Mouse (Mus musculus) intestine, embryonic 16.5 days (tissue): ENCODE results near the gene Ptprn2. TPM values are rescaled to one million over a fixed set of nuclear protein-coding genes. Genes with fewer than 3 reads are reported as not detected.

Experiments used
- ATAC-seq: fragments of 200-750 bp; cut with Nextera tagmentation; 2 replicates; pipeline ENCODE4 v1.8.0; 2017; ENCODE audit warnings: moderate TSS enrichment, moderate library complexity
- H3K27ac ChIP-seq: fragments of 300-500 bp; sonication (generic); 2 replicates; pipeline ENCODE4 v1.5.1; 2014; ENCODE audit warnings: mild to moderate bottlenecking, low read length
- H3K27me3 ChIP-seq: fragments of 300-500 bp; sonication (generic); replicated peaks from 2 replicates; pipeline ENCODE4 v1.6.1; 2014; ENCODE audit warnings: low read length, control low read depth, mixed read lengths; ENCODE audit not compliant: control insufficient read depth, insufficient read depth
- H3K36me3 ChIP-seq: fragments of 300-500 bp; sonication (generic); 2 replicates; pipeline ENCODE4 v1.6.1; 2014; ENCODE audit warnings: low read length, control low read depth; ENCODE audit not compliant: control insufficient read depth, insufficient read depth
- H3K4me1 ChIP-seq: fragments of 300-500 bp; sonication (generic); 2 replicates; pipeline ENCODE4 v1.6.1; 2014; ENCODE audit warnings: low read length, control low read depth, mixed read lengths; ENCODE audit not compliant: control insufficient read depth, insufficient read depth
- H3K4me2 ChIP-seq: fragments of 300-500 bp; sonication (generic); 2 replicates; pipeline ENCODE4 v1.6.1; 2014; ENCODE audit warnings: low read depth, low read length, control low read depth
- H3K4me3 ChIP-seq: fragments of 300-500 bp; sonication (generic); 2 replicates; pipeline ENCODE4 v1.5.1; 2014; ENCODE audit warnings: mild to moderate bottlenecking, low read length
- H3K9ac ChIP-seq: fragments of 300-500 bp; sonication (generic); 2 replicates; pipeline ENCODE4 v1.6.1; 2014; ENCODE audit warnings: low read depth, low read length
- H3K9me3 ChIP-seq: fragments of 300-500 bp; sonication (generic); 2 replicates; pipeline ENCODE4 v1.6.1; 2016; ENCODE audit warnings: low read length, control low read depth; ENCODE audit not compliant: control insufficient read depth
- WGBS: fragments of 180-500 bp; shearing (Covaris S2); extraction: QIAGEN DNeasy Blood & Tissue Kit; methylation state at CpG from one replicate; pipeline ENCODE4 v1.1.7; 2014; 5-methylcytosine and 5-hydroxymethylcytosine counted together
- polyA plus RNA-seq: library from polyadenylated mRNA; unstranded; fragments of >200 nt; fragmentation: Nextera tagmentation; extraction: Ambion mirVana; gene quantifications from 2 replicates; pipeline ENCODE4 v1.2.1, GENCODE M21; 2015

Gene Ptprn2
- polyA plus RNA-seq, 1 experiment from 2014 or later, result 1.8 TPM

- Histone ChIP-seq H3K36me3 (no peaks in the 10 kb centered on the region), H3K4me2 (no peak overlapping the region), H3K4me3 (no peak overlapping the region), H3K9ac (no peak overlapping the region), H3K27me3 (no peaks in the 10 kb centered on the region), H3K9me3 (no peaks in the 10 kb centered on the region), H3K27ac (no peak overlapping the region), H3K4me1 (no peaks in the 10 kb centered on the region)
- no peak for ATAC-seq
- WGBS, result 39% methylated on average over 16 of the region's 16 CpGs
These were observed 621.7 kb downstream of the Ptprn2 start for GRCm38 (mm10) chr12:117107143-117107616.

GRCm38 (mm10) chr12:117115254-117115865 is 629.8 kb downstream of the Ptprn2 start:
- 69% methylated on average over 10 of the region's 10 CpGs for WGBS
- Histone ChIP-seq H3K4me2 (no peak overlapping the region), H3K9ac (no peak overlapping the region), H3K4me1 (no peaks in the 10 kb centered on the region), H3K4me3 (no peak overlapping the region), H3K27me3 (no peaks in the 10 kb centered on the region), H3K36me3 (no peaks in the 10 kb centered on the region), H3K9me3 (no peaks in the 10 kb centered on the region), H3K27ac (no peak overlapping the region)
- no peak for ATAC-seq

- H3K4me1 ChIP-seq, result no peaks in the 10 kb centered on the region
- no peak overlapping the region for H3K4me2 ChIP-seq
- H3K36me3 ChIP-seq, result no peaks in the 10 kb centered on the region
- WGBS, result 90% methylated on average over 3 of the region's 3 CpGs
- H3K27ac ChIP-seq, result no peak overlapping the region
- no peak overlapping the region for H3K4me3 ChIP-seq
- no peak overlapping the region for H3K9ac ChIP-seq
- ATAC-seq, result no peak
- H3K27me3 ChIP-seq, result no peaks in the 10 kb centered on the region
- no peaks in the 10 kb centered on the region for H3K9me3 ChIP-seq
These were observed 641.6 kb downstream of the Ptprn2 start for GRCm38 (mm10) chr12:117127078-117127477.

GRCm38 (mm10) chr12:117127485-117127884 is 642.0 kb downstream of the Ptprn2 start:
- 77% methylated on average over 6 of the region's 6 CpGs for WGBS
- H3K4me3 ChIP-seq, result no peak overlapping the region
- H3K9ac ChIP-seq, result no peak overlapping the region
- ATAC-seq, result no peak
- H3K36me3 ChIP-seq, result no peaks in the 10 kb centered on the region
- H3K4me1 ChIP-seq, result no peaks in the 10 kb centered on the region
- H3K27me3 ChIP-seq, result no peaks in the 10 kb centered on the region
- H3K4me2 ChIP-seq, result no peak overlapping the region
- H3K9me3 ChIP-seq, result no peaks in the 10 kb centered on the region
- H3K27ac ChIP-seq, result no peak overlapping the region

GRCm38 (mm10) chr12:117132095-117132494 is 646.6 kb downstream of the Ptprn2 start:
- H3K4me2 ChIP-seq, result no peak overlapping the region
- 15% methylated on average over 2 of the region's 2 CpGs for WGBS
- H3K36me3 ChIP-seq, result no peaks in the 10 kb centered on the region
- H3K4me3 ChIP-seq, result no peak overlapping the region
- ATAC-seq, result no peak
- H3K9ac ChIP-seq, result no peak overlapping the region
- H3K27ac ChIP-seq, result no peak overlapping the region
- no peaks in the 10 kb centered on the region for H3K9me3 ChIP-seq
- H3K27me3 ChIP-seq, result no peaks in the 10 kb centered on the region
- no peaks in the 10 kb centered on the region for H3K4me1 ChIP-seq

GRCm38 (mm10) chr12:117135205-117135604 is 649.7 kb downstream of the Ptprn2 start:
- no peak overlapping the region for H3K27ac ChIP-seq
- H3K36me3 ChIP-seq, result no peaks in the 10 kb centered on the region
- no peaks in the 10 kb centered on the region for H3K27me3 ChIP-seq
- H3K9me3 ChIP-seq, result no peaks in the 10 kb centered on the region
- H3K9ac ChIP-seq, result no peak overlapping the region
- no peaks in the 10 kb centered on the region for H3K4me1 ChIP-seq
- ATAC-seq, result no peak
- H3K4me2 ChIP-seq, result no peak overlapping the region
- 57% methylated on average over 5 of the region's 5 CpGs for WGBS
- no peak overlapping the region for H3K4me3 ChIP-seq

- Histone ChIP-seq H3K27ac (no peak overlapping the region), H3K9me3 (no peaks in the 10 kb centered on the region), H3K36me3 (no peaks in the 10 kb centered on the region), H3K4me3 (no peak overlapping the region), H3K9ac (no peak overlapping the region), H3K27me3 (no peaks in the 10 kb centered on the region), H3K4me2 (no peak overlapping the region), H3K4me1 (no peaks in the 10 kb centered on the region)
- WGBS, result 69% methylated on average over 5 of the region's 5 CpGs
- ATAC-seq, result no peak
These were observed 651.0 kb downstream of the Ptprn2 start for GRCm38 (mm10) chr12:117136472-117137010.

- H3K4me1 ChIP-seq, result no peaks in the 10 kb centered on the region
- no peaks in the 10 kb centered on the region for H3K36me3 ChIP-seq
- no peak overlapping the region for H3K4me3 ChIP-seq
- no peak overlapping the region for H3K27ac ChIP-seq
- no peaks in the 10 kb centered on the region for H3K9me3 ChIP-seq
- no peak overlapping the region for H3K4me2 ChIP-seq
- H3K27me3 ChIP-seq, result no peaks in the 10 kb centered on the region
- no peak overlapping the region for H3K9ac ChIP-seq
- ATAC-seq, result no peak
- WGBS, result 74% methylated on average over 4 of the region's 4 CpGs
These were observed 655.4 kb downstream of the Ptprn2 start for GRCm38 (mm10) chr12:117140901-117141300.

- 84% methylated on average over 6 of the region's 6 CpGs for WGBS
- no peaks in the 10 kb centered on the region for H3K36me3 ChIP-seq
- no peaks in the 10 kb centered on the region for H3K4me1 ChIP-seq
- no peak overlapping the region for H3K9ac ChIP-seq
- H3K27ac ChIP-seq, result no peak overlapping the region
- no peaks in the 10 kb centered on the region for H3K9me3 ChIP-seq
- H3K4me3 ChIP-seq, result no peak overlapping the region
- H3K4me2 ChIP-seq, result no peak overlapping the region
- no peaks in the 10 kb centered on the region for H3K27me3 ChIP-seq
- no peak for ATAC-seq
These were observed 655.9 kb downstream of the Ptprn2 start for GRCm38 (mm10) chr12:117141394-117141793.

GRCm38 (mm10) chr12:117149176-117149575 is 663.7 kb downstream of the Ptprn2 start:
- Histone ChIP-seq H3K9ac (no peak overlapping the region), H3K4me3 (no peak overlapping the region), H3K27ac (no peak overlapping the region), H3K9me3 (no peaks in the 10 kb centered on the region), H3K36me3 (no peaks in the 10 kb centered on the region), H3K27me3 (peaks cover 43% of the 10 kb centered on the region), H3K4me2 (no peak overlapping the region), H3K4me1 (peaks cover 1% of the 10 kb centered on the region)
- 14% methylated on average over 7 of the region's 7 CpGs for WGBS
- no peak for ATAC-seq
